Mouse (Mus musculus) gastrocnemius, postnatal 4 days (tissue): ENCODE measurements around the gene Snrpc. TPM values are rescaled to one million over a fixed set of nuclear protein-coding genes. Genes with fewer than 3 reads are reported as not detected.

ENCODE experiments used
- DNase-seq, 2 experiments: peaks; one replicate each; pipeline ENCODE4 v3.0.0; 2021 to 2022; ENCODE audit warnings: low spot score in 2 of 2, mixed read lengths in 2 of 2
- total RNA-seq, 2 experiments: library from RNA; stranded (reverse); gene quantifications; 2 replicates each; pipeline ENCODE4 v1.2.3; 2021

Snrpc gene
- total RNA-seq, 2 experiments from 2014 or later: 97.3 to 109 TPM

- DNase-seq: no peak
Measured at GRCm38 (mm10) chr17:27819011-27819410, 18.9 kb upstream of the Snrpc start.

- DNase-seq: peak in 1 of 2 experiments; percentile 31
Measured at GRCm38 (mm10) chr17:27819521-27819970, 18.4 kb upstream of the Snrpc start.

GRCm38 (mm10) chr17:27819971-27820567 is 17.9 kb upstream of the Snrpc start:
- DNase-seq: peak; percentile 46 to 75

- peak; percentile 98 for DNase-seq
Measured at GRCm38 (mm10) chr17:27820568-27821406, 17.2 kb upstream of the Snrpc start, which contains the start of gene D17Wsu92e. Gene D17Wsu92e (minus strand): TSS chr17:27820648.

GRCm38 (mm10) chr17:27821407-27822338 is 16.3 kb upstream of the Snrpc start:
- DNase-seq: no peak

GRCm38 (mm10) chr17:27823142-27823905 is 14.6 kb upstream of the Snrpc start:
- no peak for DNase-seq

GRCm38 (mm10) chr17:27824941-27825340 is 13.0 kb upstream of the Snrpc start:
- no peak for DNase-seq

- DNase-seq: no peak
Measured at GRCm38 (mm10) chr17:27825539-27825938, 12.4 kb upstream of the Snrpc start.

- DNase-seq: peak; percentile 22 to 73
Measured at GRCm38 (mm10) chr17:27825984-27826905, 11.7 kb upstream of the Snrpc start.

- DNase-seq: peak in 1 of 2 experiments; percentile 42
Measured at GRCm38 (mm10) chr17:27826908-27827383, 11.0 kb upstream of the Snrpc start.

GRCm38 (mm10) chr17:27827511-27827910 is 10.4 kb upstream of the Snrpc start:
- DNase-seq: no peak

GRCm38 (mm10) chr17:27830411-27830810 is 7.5 kb upstream of the Snrpc start:
- DNase-seq: no peak

- DNase-seq: peak; percentile 84 to 94
Measured at GRCm38 (mm10) chr17:27839469-27840252, 1.7 kb downstream of the Snrpc start.

GRCm38 (mm10) chr17:27848351-27848750 is 10.4 kb downstream of the Snrpc start:
- no peak for DNase-seq

GRCm38 (mm10) chr17:27851076-27851475 is 13.1 kb downstream of the Snrpc start:
- DNase-seq: no peak

GRCm38 (mm10) chr17:27856265-27856797 is 18.4 kb downstream of the Snrpc start, which contains the start of gene Uhrf1bp1:
Gene Uhrf1bp1 (plus strand): TSS chr17:27856441.
- DNase-seq: peak; percentile 74 to 86

- peak; percentile 36 to 62 for DNase-seq
Measured at GRCm38 (mm10) chr17:27856798-27857648, 19.1 kb downstream of the Snrpc start.
